Mouse (Mus musculus) activated CD4-positive, CD25-positive, alpha-beta regulatory T cell, adult 9 weeks (primary cell): ENCODE measurements around the gene Eras. TPM values are rescaled to one million over a fixed set of nuclear protein-coding genes. Genes with fewer than 3 reads are reported as not detected.

Experiments used
- polyA plus RNA-seq: library from polyadenylated mRNA; unstranded; fragments of 100-300 nt; shearing (Covaris generic); gene quantifications from one replicate; pipeline ENCODE4 v1.2.1, GENCODE M21; 2017

Eras gene
- not detected for polyA plus RNA-seq

GRCm38 (mm10) chrX:7928270-7928790, at the start of gene Eras:
Eras (minus strand) TSS chrX:7928607.

GRCm38 (mm10) chrX:7977892-7978291, 49.5 kb upstream of the Eras start, which contains the start of gene Gata1:
Gata1 (minus strand) TSS chrX:7978071.

GRCm38 (mm10) chrX:7947108-7947899, 18.9 kb upstream of the Eras start, which contains the start of gene Hdac6:
Hdac6 (minus strand) TSS chrX:7947889.

GRCm38 (mm10) chrX:7919601-7920383, 8.6 kb downstream of the Eras start, which contains the start of gene Pcsk1n:
Pcsk1n (plus strand) TSS chrX:7919822.

GRCm38 (mm10) chrX:7909242-7909641, 19.2 kb downstream of the Eras start, which contains the start of gene Gm10490:
Gm10490 (plus strand) TSS chrX:7909542.

GRCm38 (mm10) chrX:7907735-7908134, 20.7 kb downstream of the Eras start, which contains the start of gene Gm10491:
Gm10491 (minus strand) TSS chrX:7907835.

GRCm38 (mm10) chrX:7898880-7899874, 29.2 kb downstream of the Eras start, which contains the start of the genes Pqbp1 and Timm17b:
Pqbp1 (minus strand) TSS chrX:7899269.
Timm17b (plus strand) TSS chrX:7899357.

GRCm38 (mm10) chrX:7883841-7884567, 44.4 kb downstream of the Eras start, which contains the start of gene Slc35a2:
Slc35a2 (plus strand) TSS chrX:7884028.

GRCm38 (mm10) chrX:7878007-7878419, 50.4 kb downstream of the Eras start, which contains the start of gene Pim2:
Pim2 (plus strand) TSS chrX:7878262.

Other genes starting within 250 kb of the Eras start
- not detected for gene Magix, start 247.4 kb downstream of the Eras start, polyA plus RNA-seq
- 69.0 TPM for gene Gpkow, start 231.5 kb downstream of the Eras start, polyA plus RNA-seq
- gene Wdr45, start 214.3 kb downstream of the Eras start, polyA plus RNA-seq = 85.0 TPM
- not detected for gene Gm45208, start 206.4 kb downstream of the Eras start, polyA plus RNA-seq
- 35.0 TPM for gene Praf2, start 200.2 kb downstream of the Eras start, polyA plus RNA-seq
- 0.70 TPM for gene Ccdc120, start 177.7 kb downstream of the Eras start, polyA plus RNA-seq
- 47.9 TPM for gene Tfe3, start 166.0 kb downstream of the Eras start, polyA plus RNA-seq
- 112 TPM for gene Gripap1, start 138.8 kb downstream of the Eras start, polyA plus RNA-seq
- gene Kcnd1, start 106.3 kb downstream of the Eras start, polyA plus RNA-seq = 1.1 TPM
- gene Otud5, start 87.2 kb downstream of the Eras start, polyA plus RNA-seq = 16.6 TPM
- gene Pim2, start 50.3 kb downstream of the Eras start, polyA plus RNA-seq = 75.3 TPM
- gene Slc35a2, start 44.6 kb downstream of the Eras start, polyA plus RNA-seq = 41.7 TPM
- 155 TPM for gene Pqbp1, start 29.3 kb downstream of the Eras start, polyA plus RNA-seq
- 154 TPM for gene Timm17b, start 29.2 kb downstream of the Eras start, polyA plus RNA-seq
- not detected for gene Gm10491, start 20.8 kb downstream of the Eras start, polyA plus RNA-seq
- gene Gm10490, start 19.1 kb downstream of the Eras start, polyA plus RNA-seq = not detected
- not detected for gene Pcsk1n, start 8.8 kb downstream of the Eras start, polyA plus RNA-seq
- 21.6 TPM for gene Hdac6, start 19.3 kb upstream of the Eras start, polyA plus RNA-seq
- gene Gata1, start 49.5 kb upstream of the Eras start, polyA plus RNA-seq = 41.6 TPM
- gene Glod5, start 89.9 kb upstream of the Eras start, polyA plus RNA-seq = not detected
- gene Suv39h1, start 146.2 kb upstream of the Eras start, polyA plus RNA-seq = 27.3 TPM
- 92.8 TPM for gene Was, start 161.9 kb upstream of the Eras start, polyA plus RNA-seq
- 33.2 TPM for gene Wdr13, start 204.3 kb upstream of the Eras start, polyA plus RNA-seq
- 443 TPM for gene Rbm3, start 217.3 kb upstream of the Eras start, polyA plus RNA-seq
- 15.6 TPM for gene Tbc1d25, start 247.6 kb upstream of the Eras start, polyA plus RNA-seq